Mouse (Mus musculus) liver, adult 2 months (tissue): Measurements from ENCODE around the gene Sorcs1. TPM values are rescaled to one million over a fixed set of nuclear protein-coding genes. Genes with fewer than 3 reads are reported as not detected.

ENCODE experiments used
- DNase-seq: peaks from one replicate; pipeline ENCODE4 v3.0.0-alpha.2; 2011; ENCODE audit warnings: low read depth, low spot score; ENCODE audit errors: extremely low read depth
- H3K27ac ChIP-seq: fragments of 200-500 bp; replicated peaks from 2 replicates; pipeline ENCODE4 v1.5.1; 2012; ENCODE audit warnings: low read depth, mild to moderate bottlenecking, control low read depth, inconsistent platforms, low read length; ENCODE audit not compliant: insufficient read depth
- H3K27me3 ChIP-seq: fragments of 200-500 bp; 2 replicates; pipeline ENCODE4 v1.6.1; 2012; ENCODE audit warnings: mild to moderate bottlenecking, moderate library complexity, low read length, inconsistent platforms; ENCODE audit not compliant: control insufficient read depth, insufficient read depth
- H3K36me3 ChIP-seq: fragments of 200-500 bp; 2 replicates; pipeline ENCODE4 v1.6.1; 2012; ENCODE audit warnings: low read length, inconsistent platforms; ENCODE audit not compliant: control insufficient read depth, insufficient read depth
- H3K4me1 ChIP-seq: fragments of 200-500 bp; 2 replicates; pipeline ENCODE4 v1.6.1; 2011; ENCODE audit warnings: low read length; ENCODE audit not compliant: control insufficient read depth, insufficient read depth
- H3K4me3 ChIP-seq: fragments of 200-500 bp; 2 replicates; pipeline ENCODE4 v1.5.1; 2011; ENCODE audit warnings: low read depth, mild to moderate bottlenecking, control low read depth, low read length, moderate library complexity; ENCODE audit not compliant: insufficient read depth
- H3K79me2 ChIP-seq: fragments of 200-500 bp; 2 replicates; pipeline ENCODE4 v1.6.1; 2012; ENCODE audit warnings: inconsistent platforms, mild to moderate bottlenecking, low read length, moderate library complexity; ENCODE audit not compliant: control insufficient read depth, insufficient read depth
- H3K9ac ChIP-seq: fragments of 200-500 bp; 2 replicates; pipeline ENCODE4 v1.6.1; 2012; ENCODE audit warnings: low read depth, mild to moderate bottlenecking, control low read depth, inconsistent platforms, low read length
- CTCF ChIP-seq: fragments of 200-500 bp; IDR thresholded peaks from 2 replicates; pipeline ENCODE4 v1.5.1; 2011; ENCODE audit warnings: low read depth, low read length, control low read depth
- POLR2A ChIP-seq: fragments of 200-500 bp; IDR thresholded peaks from 2 replicates; pipeline ENCODE4 v1.6.1; 2011; ENCODE audit warnings: low read length, control low read depth; ENCODE audit not compliant: insufficient read depth; ENCODE audit errors: extremely low read depth
- WGBS: fragments of 180-500 bp; shearing (Covaris S2); methylation state at CpG from one replicate; pipeline ENCODE4 v1.1.7; 2018; 5-methylcytosine and 5-hydroxymethylcytosine counted together
- polyA plus RNA-seq: library from polyadenylated mRNA; depleted of rRNA; stranded (reverse); fragments of >200 nt; gene quantifications from 2 replicates; pipeline ENCODE4 v1.2.3, GENCODE M21; 2012
- total RNA-seq: library from RNA; depleted of rRNA; stranded (reverse); fragments of >200 nt; gene quantifications from 2 replicates; pipeline ENCODE4 v1.2.3, GENCODE M21; 2014

Gene Sorcs1
- total and polyA plus RNA-seq, 2 experiments: not detected

DNA sequence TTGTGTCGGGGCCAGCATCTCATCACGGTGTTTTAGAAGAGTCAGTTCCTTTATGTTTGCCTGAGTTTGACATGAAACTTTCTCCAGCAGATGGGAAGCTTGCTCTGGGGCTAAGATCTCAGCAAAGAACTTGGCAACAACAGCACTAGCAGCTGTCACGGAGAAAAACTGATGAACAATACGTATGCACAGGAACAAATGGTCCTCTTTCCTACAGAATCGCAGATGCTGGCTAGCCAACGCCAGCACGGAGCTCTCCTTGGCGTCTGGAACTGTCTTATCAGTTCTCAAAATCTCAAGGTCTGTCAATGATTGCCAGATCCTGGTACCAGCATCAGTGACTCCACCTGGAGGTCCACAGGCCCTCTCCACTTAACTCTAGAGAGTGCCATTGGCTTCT is 350.6 kb downstream of the Sorcs1 start:
- 49% methylated on average over 8 of the region's 8 CpGs for WGBS
- no peak for DNase-seq
- no peak overlapping the region for H3K4me3 ChIP-seq
- H3K4me1 ChIP-seq: no peaks in the 10 kb centered on the region
- no peak overlapping the region for H3K9ac ChIP-seq
- TF ChIP-seq CTCF: no peak
- no peak for TF ChIP-seq POLR2A
- no peaks in the 10 kb centered on the region for H3K27me3 ChIP-seq
- H3K36me3 ChIP-seq: no peaks in the 10 kb centered on the region
- H3K27ac ChIP-seq: no peak overlapping the region
- H3K79me2 ChIP-seq: no peaks in the 10 kb centered on the region

DNA sequence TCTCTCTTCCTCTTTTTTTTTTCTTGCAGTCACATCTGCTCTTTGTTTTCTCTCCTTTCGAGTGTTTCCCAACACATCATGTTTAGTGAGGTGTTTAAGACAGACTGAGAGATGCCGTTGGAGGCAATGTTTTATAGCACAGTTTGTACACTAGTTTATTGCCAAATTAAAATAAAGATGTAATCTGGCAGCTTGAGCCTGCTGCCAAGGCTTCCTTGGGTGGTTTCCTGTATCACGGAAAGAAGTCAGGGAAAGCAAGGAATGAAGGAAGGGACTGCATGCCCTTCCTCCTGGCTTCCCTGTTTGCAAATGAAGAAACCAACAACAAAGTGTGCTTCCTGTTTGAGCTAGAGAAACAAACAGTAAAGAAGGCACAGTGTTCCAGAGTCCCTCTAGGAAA is 352.3 kb downstream of the Sorcs1 start:
- H3K36me3 ChIP-seq: no peaks in the 10 kb centered on the region
- H3K27me3 ChIP-seq: no peaks in the 10 kb centered on the region
- WGBS: 73% methylated on average over 3 of the region's 3 CpGs
- H3K4me1 ChIP-seq: no peaks in the 10 kb centered on the region
- TF ChIP-seq CTCF (no peak), POLR2A (no peak)
- no peak for DNase-seq
- no peak overlapping the region for H3K4me3 ChIP-seq
- H3K79me2 ChIP-seq: no peaks in the 10 kb centered on the region
- H3K27ac ChIP-seq: no peak overlapping the region
- no peak overlapping the region for H3K9ac ChIP-seq

DNA sequence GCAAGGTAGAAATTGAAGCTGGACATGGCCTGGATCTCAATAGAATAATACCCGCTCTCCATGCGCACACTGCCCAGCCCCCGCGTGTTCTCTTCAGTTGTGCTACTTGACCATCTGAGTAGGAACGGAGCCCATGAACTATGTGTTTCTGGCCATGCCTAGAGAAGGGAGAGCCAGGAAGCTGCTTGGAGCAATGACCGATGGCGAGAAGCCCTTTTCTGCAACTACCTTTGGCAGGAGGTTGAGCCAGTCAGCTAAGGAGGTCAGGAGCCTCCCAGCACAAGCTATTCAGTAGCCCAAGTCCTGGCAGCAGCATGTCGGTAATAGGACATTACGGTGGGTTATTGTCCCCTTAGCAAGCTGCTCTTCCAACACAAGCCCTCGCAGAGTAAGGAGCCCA is 352.8 kb downstream of the Sorcs1 start:
- no peak overlapping the region for H3K27ac ChIP-seq
- no peaks in the 10 kb centered on the region for H3K36me3 ChIP-seq
- DNase-seq: peak; percentile 36
- whole genome bisulfite sequencing: 86% methylated on average over 10 of the region's 10 CpGs
- H3K79me2 ChIP-seq: no peaks in the 10 kb centered on the region
- H3K4me1 ChIP-seq: no peaks in the 10 kb centered on the region
- TF ChIP-seq POLR2A: no peak
- TF ChIP-seq CTCF: no peak
- H3K4me3 ChIP-seq: no peak overlapping the region
- H3K27me3 ChIP-seq: no peaks in the 10 kb centered on the region
- H3K9ac ChIP-seq: no peak overlapping the region

GRCm38 (mm10) chr19:50307046-50307445 is 371.4 kb downstream of the Sorcs1 start:
- no peak overlapping the region for H3K9ac ChIP-seq
- WGBS: 56% methylated on average over 2 of the region's 2 CpGs
- TF ChIP-seq POLR2A (no peak), CTCF (no peak)
- no peaks in the 10 kb centered on the region for H3K27me3 ChIP-seq
- H3K4me3 ChIP-seq: no peak overlapping the region
- no peak overlapping the region for H3K27ac ChIP-seq
- H3K36me3 ChIP-seq: no peaks in the 10 kb centered on the region
- H3K4me1 ChIP-seq: no peaks in the 10 kb centered on the region
- no peaks in the 10 kb centered on the region for H3K79me2 ChIP-seq
- no peak for DNase-seq

DNA sequence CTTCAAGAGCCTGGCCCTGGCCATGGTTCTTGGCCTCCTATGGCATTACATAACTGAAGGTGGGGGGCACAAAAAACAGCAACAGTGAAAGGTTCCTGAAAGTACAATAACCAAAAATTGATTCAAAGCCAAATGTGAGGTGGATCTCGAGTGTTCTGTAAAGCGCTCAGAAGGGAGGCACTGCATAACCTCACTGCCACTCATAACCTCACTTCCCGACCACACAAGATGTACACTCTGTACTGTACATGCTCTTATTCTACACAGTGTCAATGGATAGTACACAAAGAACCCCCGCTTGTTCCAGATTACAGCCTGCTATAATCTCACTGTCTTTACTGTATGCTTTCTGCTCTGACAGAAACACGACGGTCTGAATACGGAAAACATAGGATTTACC is 384.2 kb downstream of the Sorcs1 start:
- TF ChIP-seq POLR2A (no peak), CTCF (no peak)
- H3K4me3 ChIP-seq: no peak overlapping the region
- no peak for DNase-seq
- no peaks in the 10 kb centered on the region for H3K27me3 ChIP-seq
- H3K4me1 ChIP-seq: no peaks in the 10 kb centered on the region
- H3K79me2 ChIP-seq: no peaks in the 10 kb centered on the region
- H3K27ac ChIP-seq: no peak overlapping the region
- no peaks in the 10 kb centered on the region for H3K36me3 ChIP-seq
- H3K9ac ChIP-seq: no peak overlapping the region
- WGBS: 84% methylated on average over 7 of the region's 7 CpGs

- no peaks in the 10 kb centered on the region for H3K4me1 ChIP-seq
- TF ChIP-seq POLR2A (no peak), CTCF (no peak)
- no peaks in the 10 kb centered on the region for H3K36me3 ChIP-seq
- no peaks in the 10 kb centered on the region for H3K27me3 ChIP-seq
- no peak overlapping the region for H3K4me3 ChIP-seq
- no peak overlapping the region for H3K9ac ChIP-seq
- DNase-seq: peak; percentile 3
- no peaks in the 10 kb centered on the region for H3K79me2 ChIP-seq
- no peak overlapping the region for H3K27ac ChIP-seq
- 59% methylated on average over 1 of the region's 1 CpGs for WGBS
Observed at GRCm38 (mm10) chr19:50264450-50264849, 414.0 kb downstream of the Sorcs1 start.
